Mouse (Mus musculus) neural tube, embryonic 10.5 days (tissue): ENCODE results near the gene Sf3a2.
"Not testable (repeated sequence)": the region's sequence is repeated elsewhere in the genome, so short reads cannot be mapped to it uniquely, and the experiment has no call there.

Experiments used
- DNase-seq: peaks from one replicate; pipeline ENCODE4 v3.0.0-alpha.2; 2017; ENCODE audit warnings: low spot score; ENCODE audit errors: extremely low spot score

Gene Sf3a2

DNA sequence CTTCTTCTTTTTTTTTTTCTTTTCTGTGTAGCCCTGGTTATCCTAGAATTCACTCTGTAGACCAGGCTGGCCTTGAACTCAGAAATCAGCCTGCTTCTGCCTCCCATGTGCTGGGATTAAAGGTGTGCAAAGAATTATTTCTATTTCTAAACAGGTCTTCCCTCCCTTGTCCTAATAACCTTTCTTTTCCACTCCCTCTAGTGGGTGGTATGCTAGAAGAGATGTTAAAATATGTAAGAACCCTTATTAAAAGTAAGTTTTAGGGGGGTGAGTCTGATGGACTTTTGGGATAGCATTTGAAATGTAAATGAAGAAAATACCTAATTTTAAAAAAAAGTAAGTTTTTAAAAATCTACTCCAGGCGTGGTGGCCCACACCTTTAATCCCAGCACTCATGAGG is 25.3 kb downstream of the Sf3a2 start:
- DNase-seq: no peak

DNA sequence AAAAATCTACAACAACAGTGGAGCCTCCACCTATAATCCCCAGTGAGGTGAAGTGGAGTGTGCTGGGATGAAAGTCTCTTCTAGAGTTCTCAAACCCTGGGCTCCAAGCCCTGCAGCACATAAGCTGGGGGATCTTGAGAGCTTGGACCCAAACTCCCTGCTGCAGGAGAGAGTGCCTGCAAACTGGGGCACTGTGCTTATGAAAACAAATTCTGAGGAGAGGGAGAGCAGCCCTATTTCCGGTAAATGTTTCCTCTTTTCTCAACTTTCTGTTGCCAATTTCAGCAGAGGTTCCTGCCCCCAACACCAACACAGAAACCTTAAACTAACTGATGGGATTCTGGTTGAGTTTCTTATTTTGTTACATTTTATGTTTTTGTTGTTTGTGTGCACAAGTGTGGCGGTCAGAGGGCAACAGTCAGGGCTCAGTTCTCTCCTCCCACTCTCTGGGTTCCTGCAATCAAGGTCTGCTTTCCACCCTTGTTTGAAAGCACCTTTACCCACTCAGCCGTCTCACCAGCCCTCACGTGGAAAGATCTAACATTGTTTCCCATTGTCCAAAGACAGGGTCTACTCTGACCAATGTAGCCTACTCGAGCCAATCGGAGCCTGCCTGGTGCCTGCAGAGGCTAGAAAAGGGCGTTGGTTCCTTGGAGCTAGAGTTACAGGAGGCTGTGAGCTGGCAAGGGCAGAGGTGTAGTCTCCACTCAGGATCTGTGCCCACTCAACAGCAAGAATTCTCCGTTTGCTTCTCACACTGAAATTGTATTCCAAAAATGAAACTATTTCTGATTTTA is 26.0 kb downstream of the Sf3a2 start:
- no peak for DNase-seq

GRCm38 (mm10) chr10:80824827-80825226 is 26.8 kb downstream of the Sf3a2 start:
- DNase-seq: no peak

DNA sequence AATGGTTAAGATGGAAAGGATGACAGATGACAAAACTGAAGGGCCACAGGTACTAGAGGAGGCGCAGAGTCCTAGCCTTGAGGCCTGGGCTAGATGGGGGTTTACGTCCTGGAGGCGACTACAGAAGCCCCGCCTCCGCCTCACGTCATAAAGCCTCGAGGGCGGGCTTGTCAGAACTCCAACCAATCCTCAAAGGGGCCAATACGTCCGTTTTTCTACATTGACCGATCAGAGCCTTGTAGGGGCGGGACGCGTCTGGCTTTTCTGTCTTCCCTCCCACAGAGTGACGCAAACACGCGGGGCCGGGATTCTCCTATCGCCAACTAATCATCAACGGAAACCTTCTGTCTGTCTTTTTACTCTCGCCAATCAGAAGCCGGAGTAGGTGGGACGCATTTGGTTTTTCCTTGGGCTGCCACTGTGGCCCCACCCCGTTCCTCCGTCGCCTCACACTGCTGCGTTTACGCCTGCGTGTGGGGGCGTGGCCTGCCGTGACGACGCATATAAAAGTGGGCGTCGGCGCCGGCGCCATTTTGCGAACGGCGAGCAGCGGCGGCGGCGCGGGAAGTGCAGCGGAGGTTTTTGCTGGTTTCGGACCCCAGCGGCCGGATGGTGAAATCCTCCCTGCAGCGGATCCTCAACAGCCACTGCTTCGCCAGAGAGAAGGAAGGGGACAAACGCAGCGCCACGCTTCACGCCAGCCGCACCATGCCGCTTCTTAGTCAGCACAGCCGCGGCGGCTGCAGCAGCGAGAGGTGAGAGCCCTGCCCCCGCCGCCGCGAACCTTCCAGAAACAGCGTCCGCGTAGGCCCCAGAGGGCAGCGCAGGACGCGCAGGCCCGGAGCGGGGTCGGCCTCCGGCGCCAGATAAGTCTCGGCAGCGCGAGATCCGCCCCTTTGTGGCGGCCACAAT is 28.4 kb downstream of the Sf3a2 start, which contains the start of gene Oaz1:
Gene Oaz1 (plus strand): TSS at position 506 of the 912 bp plus-strand sequence.
- DNase-seq: peak; percentile 97

DNA sequence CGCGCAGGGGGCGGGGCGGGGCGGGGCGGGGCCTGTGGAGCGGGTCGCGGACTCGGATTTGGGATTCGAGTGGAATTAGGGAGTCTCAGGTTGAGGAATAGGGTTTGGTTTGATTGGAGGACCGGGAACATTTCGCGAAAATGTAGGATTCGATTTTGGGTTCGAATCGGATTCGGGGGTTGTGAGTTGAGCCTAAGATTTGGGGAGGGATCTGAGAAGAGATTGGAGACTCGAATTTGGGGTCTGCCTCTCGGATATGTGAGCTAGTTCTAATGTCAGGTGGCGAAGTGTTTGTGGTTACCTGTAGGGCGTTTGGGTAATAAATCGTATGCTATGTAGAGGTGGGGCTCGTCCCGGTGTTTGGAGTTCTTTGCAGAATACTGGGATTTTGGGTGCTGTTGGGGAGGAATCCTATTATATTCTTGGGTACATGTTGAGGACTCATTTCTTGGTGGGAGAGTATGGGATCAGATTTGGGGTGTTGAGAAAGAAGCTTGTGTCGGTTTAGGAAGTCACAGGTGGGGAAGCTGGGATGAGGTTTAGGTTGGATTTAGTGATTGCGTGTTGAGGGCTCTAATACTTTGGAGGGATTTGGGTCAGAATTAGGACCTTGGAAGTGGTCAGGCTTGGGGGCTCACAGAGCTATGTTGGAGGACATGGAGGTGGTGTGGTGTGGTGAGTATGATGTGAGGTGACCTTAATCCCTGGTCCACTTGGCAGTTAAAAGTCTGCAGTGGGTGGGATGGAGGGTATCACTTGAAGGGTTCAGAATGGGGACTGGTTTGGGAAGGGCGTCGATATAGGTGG is 29.3 kb downstream of the Sf3a2 start:
- no peak for DNase-seq

GRCm38 (mm10) chr10:80827870-80828420 is 29.9 kb downstream of the Sf3a2 start:
- DNase-seq: no peak

DNA sequence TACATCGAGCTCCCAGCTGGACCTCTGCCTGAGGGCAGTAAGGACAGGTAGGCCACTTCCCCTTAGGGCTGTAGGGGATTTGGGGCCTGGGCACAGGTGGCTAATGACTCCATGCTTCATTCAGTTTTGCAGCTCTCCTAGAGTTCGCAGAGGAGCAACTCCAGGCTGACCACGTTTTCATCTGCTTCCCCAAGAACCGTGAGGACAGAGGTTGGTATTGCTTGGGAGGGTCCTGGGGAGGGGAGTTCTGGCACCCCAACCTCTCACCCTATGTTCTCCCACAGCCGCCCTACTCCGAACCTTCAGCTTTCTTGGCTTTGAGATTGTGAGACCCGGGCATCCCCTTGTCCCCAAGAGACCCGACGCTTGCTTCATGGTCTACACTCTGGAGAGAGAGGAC is 30.6 kb downstream of the Sf3a2 start:
- not testable (repeated sequence) for DNase-seq

DNA sequence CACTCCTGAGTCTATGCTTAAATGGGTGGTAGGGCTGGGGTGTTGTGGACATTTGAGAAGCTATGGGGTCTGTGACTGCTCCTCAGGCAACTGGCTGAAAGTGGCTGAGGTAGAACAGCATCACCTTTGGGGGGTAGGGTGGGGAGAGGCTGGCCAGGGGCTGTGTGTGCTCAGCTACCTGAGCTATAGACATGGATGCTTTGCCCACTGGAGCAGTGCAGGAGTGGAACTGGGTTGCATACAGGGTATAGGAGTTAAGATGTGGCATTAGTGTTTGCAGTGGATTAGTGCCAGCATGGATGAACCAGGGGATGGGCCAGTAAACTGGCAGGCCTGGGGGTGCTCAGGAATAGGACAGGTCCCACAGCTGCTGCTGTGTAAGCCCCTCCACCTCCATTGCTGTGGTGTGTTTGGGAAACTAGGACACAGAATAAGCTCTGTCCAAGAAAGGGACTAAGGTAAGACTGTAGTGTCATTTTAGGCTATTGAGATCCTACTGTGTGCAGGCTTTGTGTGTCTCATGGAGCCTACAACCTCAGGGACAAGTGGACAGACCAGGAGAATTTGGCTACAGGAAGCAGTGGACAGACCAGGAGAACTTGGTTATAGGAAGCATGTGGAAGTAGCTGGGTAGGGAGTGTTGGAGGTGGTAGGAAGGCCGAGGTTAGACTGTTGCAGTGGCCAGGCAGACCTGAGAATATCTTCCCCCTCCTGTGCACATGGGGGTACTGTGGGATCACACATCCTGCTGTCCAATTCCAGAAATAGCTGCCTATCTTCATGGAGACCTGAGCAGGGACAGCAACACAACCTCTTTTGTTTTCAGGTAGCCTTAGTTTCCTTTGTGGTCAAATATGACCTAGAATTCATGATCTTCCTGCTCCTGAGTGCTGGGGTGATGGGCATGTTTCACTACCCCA is 31.6 kb downstream of the Sf3a2 start:
- no peak for DNase-seq

DNA sequence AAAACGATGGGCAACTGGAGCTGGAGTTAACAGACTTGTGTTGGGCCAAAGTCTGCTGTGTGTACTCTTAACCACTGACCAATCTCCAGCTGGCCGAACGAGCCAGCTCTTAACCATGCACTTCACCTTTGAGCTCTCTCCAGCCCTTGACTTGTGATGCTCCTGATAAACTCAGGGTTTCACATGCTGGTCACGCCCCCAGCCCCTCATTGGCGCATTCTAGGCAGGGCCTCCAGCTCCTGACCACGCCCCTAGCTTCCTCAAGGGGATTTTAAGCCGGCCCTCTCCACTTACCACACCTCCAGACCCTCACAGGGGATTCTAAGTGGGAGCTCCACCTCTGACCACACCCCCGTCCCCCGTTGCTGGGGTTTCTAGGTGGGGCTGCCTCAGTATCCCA is 33.1 kb downstream of the Sf3a2 start:
- DNase-seq: peak; percentile 67

DNA sequence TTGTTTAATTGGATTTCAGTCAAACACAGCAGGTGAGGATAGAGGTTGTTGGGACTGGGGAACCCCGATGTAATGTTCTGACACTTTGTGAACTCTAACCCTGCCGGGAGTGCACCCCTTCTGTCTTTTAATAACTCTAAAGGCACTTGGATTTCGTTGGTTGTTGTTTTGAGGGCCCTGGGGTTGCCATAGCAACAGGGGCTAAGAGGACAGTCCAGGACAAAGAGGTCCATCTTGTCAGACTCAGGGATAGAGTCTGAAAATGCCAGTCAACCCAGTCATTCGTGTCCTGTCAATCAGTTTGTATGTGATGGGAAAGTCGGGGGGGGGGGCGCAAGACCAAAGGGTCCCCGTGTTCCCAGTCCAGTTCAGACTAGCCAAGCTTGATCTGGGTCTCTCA is 34.8 kb downstream of the Sf3a2 start:
- no peak for DNase-seq

DNA sequence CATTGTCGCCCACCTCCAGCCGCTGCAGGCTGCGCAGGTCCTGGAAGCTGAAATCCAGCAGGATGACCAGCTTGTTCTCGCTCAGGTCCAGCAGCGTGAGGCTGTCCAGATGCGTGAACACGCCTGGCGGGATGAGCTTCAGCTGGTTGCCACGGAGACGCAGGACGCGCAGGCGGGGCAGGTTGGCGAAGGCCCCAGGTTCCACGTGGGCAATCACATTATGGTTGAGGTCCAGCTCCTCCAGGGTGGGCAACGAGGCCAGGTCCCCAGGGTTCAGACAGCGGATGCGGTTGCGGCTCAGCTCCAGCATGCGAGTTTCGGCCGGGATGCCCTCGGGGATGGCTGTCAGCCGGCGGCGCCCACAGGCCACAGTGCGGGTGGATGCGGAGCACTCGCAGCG is 37.6 kb downstream of the Sf3a2 start:
- DNase-seq: no peak

DNA sequence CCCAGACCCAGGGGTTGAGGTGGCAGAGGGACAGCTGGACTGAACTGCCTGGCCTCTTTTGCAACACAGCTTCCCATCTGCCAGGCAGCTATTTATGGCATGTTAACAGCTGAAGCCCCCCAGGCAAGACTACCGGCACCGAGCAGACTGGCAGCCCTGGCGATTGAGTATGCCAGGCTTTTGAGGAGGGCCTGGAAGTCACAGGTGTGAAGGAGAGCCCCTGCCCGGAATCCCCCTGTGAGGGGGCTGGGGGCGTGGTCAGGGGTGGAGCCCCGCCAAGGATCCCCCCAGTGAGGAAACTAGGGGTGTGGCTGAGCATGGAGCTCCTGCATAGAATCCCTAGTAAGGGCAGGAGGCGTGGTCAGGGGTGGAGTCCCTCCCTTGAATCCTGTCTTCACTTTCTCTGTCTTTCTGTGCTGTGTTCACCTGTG is 39.0 kb downstream of the Sf3a2 start:
- no peak for DNase-seq

- DNase-seq: no peak
These were observed 39.8 kb downstream of the Sf3a2 start for GRCm38 (mm10) chr10:80837827-80838226.

GRCm38 (mm10) chr10:80838346-80838912 is 40.4 kb downstream of the Sf3a2 start:
- no peak for DNase-seq

DNA sequence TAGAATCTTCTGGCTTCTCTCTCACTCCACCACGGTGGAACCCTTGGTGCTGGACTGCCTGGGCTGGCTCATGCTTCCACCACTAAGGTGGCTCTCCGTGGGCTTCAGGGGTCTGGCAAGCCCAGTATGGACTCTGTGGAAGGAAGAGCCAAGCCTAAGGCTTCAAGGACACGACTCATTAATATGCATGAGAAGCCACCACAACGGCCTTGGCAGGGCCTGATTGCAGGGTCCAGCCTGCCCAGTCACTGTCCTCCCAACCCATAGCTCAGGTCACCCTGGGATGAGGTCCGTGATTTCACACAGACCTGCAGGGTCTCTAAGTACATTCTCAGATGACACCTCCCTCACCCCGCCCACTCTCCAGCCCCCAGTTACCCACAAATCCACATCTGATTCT is 41.9 kb downstream of the Sf3a2 start:
- no peak for DNase-seq

DNA sequence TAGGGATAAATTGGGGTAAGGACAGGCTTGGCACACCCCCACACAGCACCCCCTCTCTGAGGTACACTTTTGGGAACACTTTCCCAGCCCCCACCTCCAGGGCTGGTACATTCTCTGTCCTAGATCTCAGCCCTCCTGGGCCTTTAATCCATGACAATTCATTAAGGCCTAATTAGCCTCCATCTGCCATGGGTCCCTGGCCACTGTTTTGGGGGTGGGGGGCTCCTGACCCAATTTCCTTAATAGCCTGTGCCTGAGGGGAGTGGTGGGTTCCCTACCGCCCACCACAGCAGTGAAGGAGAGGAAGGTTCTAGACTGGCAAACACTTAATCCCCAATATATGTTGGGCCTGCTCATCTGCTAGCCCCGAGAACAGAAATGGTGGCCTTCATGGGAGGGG is 43.7 kb downstream of the Sf3a2 start:
- DNase-seq: no peak

DNA sequence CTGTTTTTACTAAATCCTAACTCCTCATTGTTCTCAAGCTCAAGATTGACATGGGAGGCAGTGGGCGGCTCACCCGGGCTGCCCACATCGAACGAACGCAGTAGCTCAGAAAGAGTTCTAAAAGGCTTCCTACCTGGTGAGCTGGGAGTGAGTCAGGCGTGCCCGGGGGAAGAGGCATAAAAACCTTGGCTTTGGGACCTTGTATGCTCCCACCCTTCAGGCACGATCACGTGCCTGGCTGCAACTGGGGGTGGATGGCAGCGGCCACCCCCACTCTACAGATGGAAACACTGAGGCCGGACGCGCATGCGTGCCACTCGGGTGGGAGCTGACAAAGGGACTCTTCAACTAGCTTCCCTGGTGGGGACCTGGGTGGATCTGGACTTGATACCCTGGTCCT is 44.3 kb downstream of the Sf3a2 start:
- no peak for DNase-seq

DNA sequence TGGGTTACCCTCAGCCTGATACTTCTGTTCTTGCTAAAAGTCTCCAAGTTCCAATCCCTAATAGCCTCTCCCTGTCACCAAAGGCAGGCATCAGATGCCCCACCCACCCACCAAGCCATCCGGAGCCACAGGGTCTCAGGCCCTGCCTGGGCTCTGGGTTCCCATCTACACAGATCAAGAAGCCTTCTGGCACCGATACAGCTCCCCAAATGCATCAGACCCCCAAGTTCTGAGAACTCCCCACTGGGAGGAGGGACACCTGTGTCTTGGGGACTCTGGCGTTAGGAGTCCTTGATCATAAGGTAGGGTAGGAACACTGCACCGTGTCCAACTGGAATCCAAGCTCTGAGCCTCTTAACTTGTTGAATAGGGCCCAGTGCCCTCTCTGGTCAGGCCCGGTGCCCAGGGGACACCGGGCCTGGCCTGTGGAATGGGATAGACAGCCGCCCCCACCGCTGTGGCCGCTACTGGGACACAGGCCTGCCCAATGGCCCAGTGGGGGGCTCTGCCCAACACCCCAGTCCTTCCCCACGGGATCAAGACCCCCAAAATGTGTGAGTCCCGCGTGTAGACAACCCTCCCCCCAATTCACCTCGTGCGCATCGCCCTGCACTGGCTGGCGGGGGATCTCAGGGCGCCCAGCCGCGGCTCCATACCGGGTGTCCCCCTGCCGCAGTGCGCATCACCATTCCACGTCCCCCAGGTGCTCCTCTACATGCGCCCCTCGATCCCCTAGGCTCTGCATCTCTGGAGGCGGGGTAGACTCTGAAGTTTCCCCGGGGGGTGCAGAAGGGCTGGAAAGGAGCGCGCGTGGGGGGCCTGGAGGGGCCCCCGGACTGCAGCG is 45.3 kb downstream of the Sf3a2 start:
- no peak for DNase-seq
